Mouse (Mus musculus) testis, adult 2 months (tissue): ENCODE data around the gene Smc3. TPM values are rescaled to one million over a fixed set of nuclear protein-coding genes. Genes with fewer than 3 reads are reported as not detected.
"Not testable (repeated sequence)": the region's sequence is repeated elsewhere in the genome, so short reads cannot be mapped to it uniquely, and the experiment has no call there.

ENCODE experiments used
- H3K27ac ChIP-seq: fragments of 200-500 bp; 2 replicates; pipeline ENCODE4 v1.5.1; 2012; ENCODE audit warnings: low read depth, low read length; ENCODE audit not compliant: control insufficient read depth, insufficient read depth
- H3K27me3 ChIP-seq: fragments of 200-500 bp; 2 replicates; pipeline ENCODE4 v1.6.1; 2012; ENCODE audit warnings: mild to moderate bottlenecking, low read length, moderate library complexity; ENCODE audit not compliant: control insufficient read depth, insufficient read depth
- H3K36me3 ChIP-seq: fragments of 200-500 bp; 2 replicates; pipeline ENCODE4 v1.6.1; 2012; ENCODE audit warnings: mild to moderate bottlenecking, low read length; ENCODE audit not compliant: control insufficient read depth, insufficient read depth
- H3K4me1 ChIP-seq: fragments of 200-500 bp; 2 replicates; pipeline ENCODE4 v1.6.1; 2012; ENCODE audit warnings: low read length; ENCODE audit not compliant: control insufficient read depth, insufficient read depth
- H3K4me3 ChIP-seq: fragments of 200-500 bp; 2 replicates; pipeline ENCODE4 v1.5.1; 2012; ENCODE audit warnings: low read depth, mild to moderate bottlenecking, low read length, moderate library complexity, mixed read lengths; ENCODE audit not compliant: control insufficient read depth
- CTCF ChIP-seq: fragments of 200-500 bp; IDR thresholded peaks from 2 replicates; pipeline ENCODE4 v1.5.1; 2012; ENCODE audit warnings: low read depth, mild to moderate bottlenecking, inconsistent platforms, low read length, moderate library complexity; ENCODE audit not compliant: control insufficient read depth, insufficient read depth, insufficient replicate concordance
- POLR2A ChIP-seq: fragments of 200-500 bp; IDR thresholded peaks from 2 replicates; pipeline ENCODE4 v1.6.1; 2012; ENCODE audit warnings: low read depth, mild to moderate bottlenecking, inconsistent platforms, low read length, moderate library complexity; ENCODE audit not compliant: control insufficient read depth
- polyA plus RNA-seq: library from polyadenylated mRNA; depleted of rRNA; stranded (reverse); fragments of >200 nt; gene quantifications from 2 replicates; pipeline ENCODE4 v1.2.3, GENCODE M21; 2012

Gene Smc3
- polyA plus RNA-seq, 1 experiment: 10.0 TPM

GRCm38 (mm10) chr19:53649361-53649760 lies 49.2 kb downstream of the Smc3 start:
- H3K27me3 ChIP-seq: no peaks in the 10 kb centered on the region
- H3K4me1 ChIP-seq: no peaks in the 10 kb centered on the region
- no peak overlapping the region for H3K27ac ChIP-seq
- no peak for TF ChIP-seq CTCF
- no peak for TF ChIP-seq POLR2A
- H3K36me3 ChIP-seq: no peaks in the 10 kb centered on the region
- H3K4me3 ChIP-seq: no peak overlapping the region

DNA sequence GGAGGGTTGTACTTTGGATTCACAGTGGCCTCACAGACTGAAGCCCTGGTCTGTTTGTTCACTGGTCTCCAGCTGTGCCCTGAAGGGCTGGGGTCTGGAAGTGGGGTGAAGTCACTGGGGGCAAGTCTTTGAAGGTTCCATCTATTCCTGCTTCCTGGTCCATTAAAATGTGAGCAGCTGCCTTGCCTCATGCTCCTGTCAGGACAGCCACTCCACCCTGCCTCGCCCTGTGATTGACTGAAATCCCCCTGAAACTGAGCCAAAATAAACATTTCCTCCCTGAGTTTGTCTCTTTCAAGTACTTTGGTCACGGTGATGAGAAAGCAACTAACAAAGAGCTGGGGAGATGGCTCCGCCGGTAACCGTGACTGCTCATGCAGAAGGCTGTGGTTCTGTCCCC lies 49.6 kb downstream of the Smc3 start:
- no peak overlapping the region for H3K27ac ChIP-seq

DNA sequence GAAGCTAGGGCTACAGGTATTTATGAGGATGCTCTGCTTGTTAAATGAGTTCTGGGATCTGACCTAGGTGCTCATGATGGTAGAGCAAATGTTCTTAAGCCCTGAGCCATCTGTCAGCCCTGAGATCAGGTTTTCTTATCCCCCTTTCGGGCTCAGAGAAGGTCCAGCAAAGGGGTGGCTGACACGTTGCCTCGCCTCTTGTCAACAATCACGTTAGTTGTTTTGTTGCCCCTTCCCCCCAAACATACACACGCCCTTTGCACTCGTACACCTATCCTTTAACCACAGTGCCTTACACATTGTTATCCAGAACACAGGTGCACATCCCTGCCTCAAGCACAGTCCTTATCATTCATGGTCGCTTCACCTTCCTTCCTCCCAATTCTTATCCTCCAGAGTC lies 50.7 kb downstream of the Smc3 start:
- TF ChIP-seq POLR2A: no peak
- no peak for TF ChIP-seq CTCF
- H3K36me3 ChIP-seq: no peaks in the 10 kb centered on the region
- no peaks in the 10 kb centered on the region for H3K4me1 ChIP-seq
- no peaks in the 10 kb centered on the region for H3K27me3 ChIP-seq
- no peak overlapping the region for H3K4me3 ChIP-seq
- H3K27ac ChIP-seq: no peak overlapping the region

More for the DNA sequence above, 49.6 kb downstream of the Smc3 start:
- no peaks in the 10 kb centered on the region for H3K27me3 ChIP-seq
- no peaks in the 10 kb centered on the region for H3K4me1 ChIP-seq
- H3K4me3 ChIP-seq: no peak overlapping the region
- TF ChIP-seq CTCF: no peak
- TF ChIP-seq POLR2A: no peak
- H3K36me3 ChIP-seq: no peaks in the 10 kb centered on the region

DNA sequence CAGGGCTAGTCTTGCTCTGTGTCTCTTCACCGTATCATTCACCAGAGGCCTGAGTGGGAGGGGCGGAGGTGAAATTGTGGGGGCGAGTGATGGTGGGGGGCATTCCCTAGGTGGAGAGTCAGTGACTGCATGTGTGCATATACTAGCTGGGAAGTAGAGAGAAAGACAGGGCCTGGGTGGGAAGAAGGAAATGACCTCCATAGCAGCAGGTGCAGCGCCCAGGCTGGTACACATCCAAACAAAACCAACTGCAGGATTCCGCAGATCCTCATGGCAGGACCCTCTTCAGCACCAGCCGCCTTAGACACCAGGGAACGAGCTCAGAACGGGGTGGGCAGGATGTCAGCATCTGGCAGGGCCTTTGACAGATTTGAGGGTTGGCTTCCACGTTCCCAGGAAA lies 52.1 kb downstream of the Smc3 start:
- Histone ChIP-seq H3K4me3 (no peak overlapping the region), H3K4me1 (no peaks in the 10 kb centered on the region), H3K27me3 (no peaks in the 10 kb centered on the region), H3K27ac (no peak overlapping the region), H3K36me3 (no peaks in the 10 kb centered on the region)
- no peak for TF ChIP-seq POLR2A
- TF ChIP-seq CTCF: no peak

DNA sequence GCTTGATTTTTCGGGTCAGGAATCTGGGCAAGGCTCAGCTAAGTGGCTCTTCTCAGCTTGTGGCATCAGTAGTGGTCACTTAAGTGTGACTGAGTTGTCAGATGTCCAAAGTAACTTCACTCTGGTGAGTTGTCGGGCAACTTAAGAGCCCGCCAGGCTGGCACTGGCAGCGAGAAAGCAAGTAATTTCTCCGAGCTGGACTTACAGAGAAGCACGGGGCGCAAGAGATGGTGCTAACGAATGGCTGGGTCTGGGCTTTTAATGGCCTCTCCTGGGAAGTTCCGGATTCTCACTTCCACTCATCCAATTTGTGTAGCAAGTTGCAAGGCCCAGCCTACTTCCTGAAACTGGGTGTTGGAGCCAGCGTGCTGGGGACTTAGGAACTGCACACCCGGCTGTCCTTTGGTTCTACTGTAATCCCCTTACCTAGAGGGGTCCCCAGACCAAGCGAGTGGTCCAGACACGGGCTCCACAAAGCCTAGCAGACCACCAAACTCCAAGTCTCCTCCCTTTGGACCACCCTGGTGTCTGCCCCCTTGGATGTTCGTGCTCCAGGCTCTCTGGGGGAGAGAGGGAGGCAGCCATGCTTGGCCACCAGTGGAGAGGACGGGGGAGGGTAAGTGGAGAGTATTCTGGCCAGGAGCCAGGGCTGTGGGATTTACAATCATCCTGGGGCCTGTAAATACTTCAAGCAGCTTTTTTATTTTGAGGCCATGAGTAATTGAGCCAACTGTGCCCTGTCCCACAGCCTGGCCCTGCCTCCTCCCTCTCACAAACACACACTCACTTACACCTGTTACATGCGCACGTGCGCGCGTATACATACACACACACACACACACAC lies 53.6 kb downstream of the Smc3 start:
- H3K27ac ChIP-seq: no peak overlapping the region
- TF ChIP-seq CTCF (no peak), POLR2A (no peak)
- no peaks in the 10 kb centered on the region for H3K36me3 ChIP-seq
- no peaks in the 10 kb centered on the region for H3K27me3 ChIP-seq
- no peak overlapping the region for H3K4me3 ChIP-seq
- peaks cover 5% of the 10 kb centered on the region for H3K4me1 ChIP-seq

DNA sequence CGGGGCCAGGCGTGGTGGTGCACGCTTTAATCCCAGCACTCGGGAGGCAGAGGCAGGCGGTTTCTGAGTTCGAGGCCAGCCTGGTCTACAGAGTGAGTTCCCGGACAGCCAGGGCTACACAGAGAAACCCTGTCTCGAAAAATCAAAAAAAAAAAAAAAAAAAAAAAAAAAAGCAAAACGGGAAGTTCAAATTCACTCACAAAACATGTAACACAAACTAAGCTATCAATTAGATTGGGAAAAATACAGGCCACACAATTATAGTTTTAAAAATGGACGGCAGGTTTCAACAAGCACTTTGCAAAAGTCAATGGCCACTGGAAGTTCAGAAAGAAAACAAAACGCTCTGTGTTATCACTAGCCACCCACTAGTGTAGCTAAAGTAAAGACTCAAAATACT lies 56.2 kb downstream of the Smc3 start:
- H3K36me3 ChIP-seq, H3K27me3 ChIP-seq, H3K4me1 ChIP-seq, H3K27ac ChIP-seq, H3K4me3 ChIP-seq: not testable (repeated sequence)

DNA sequence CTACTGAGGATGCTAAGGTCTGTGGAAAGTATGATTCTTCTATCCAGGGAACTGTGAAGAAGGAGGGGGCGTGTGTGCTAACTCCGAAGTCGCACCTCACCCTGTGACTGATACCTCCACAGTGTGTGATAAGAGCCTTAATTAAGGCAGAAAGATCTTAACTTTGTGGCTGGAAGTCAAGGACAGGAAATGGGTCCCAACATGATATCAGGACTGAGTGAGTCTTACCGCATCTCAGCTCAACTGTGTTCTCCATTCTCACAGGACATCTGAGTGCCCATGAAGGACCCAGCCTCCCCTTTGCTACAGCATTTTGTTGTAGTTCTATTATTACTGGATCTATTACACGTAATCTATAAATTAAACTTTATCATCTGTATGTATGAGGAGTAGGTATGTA lies 57.2 kb downstream of the Smc3 start:
- no peak for TF ChIP-seq POLR2A
- TF ChIP-seq CTCF: no peak

More for the DNA sequence above, 57.2 kb downstream of the Smc3 start:
- Histone ChIP-seq H3K36me3 (no peaks in the 10 kb centered on the region), H3K27me3 (no peaks in the 10 kb centered on the region), H3K4me3 (no peak overlapping the region), H3K4me1 (peaks cover 5% of the 10 kb centered on the region), H3K27ac (no peak overlapping the region)
